Mouse (Mus musculus) heart, embryonic 15.5 days (tissue): Measurements from ENCODE around the gene Pde4d. TPM values are rescaled to one million over a fixed set of nuclear protein-coding genes. Genes with fewer than 3 reads are reported as not detected.

ENCODE experiments used
- ATAC-seq: fragments of 200-750 bp; cut with Nextera tagmentation; replicated peaks from 2 replicates; pipeline ENCODE4 v1.8.0; 2017; ENCODE audit warnings: low read depth, moderate TSS enrichment; ENCODE audit not compliant: insufficient number of reproducible peaks, insufficient read depth, low FRiP score
- H3K27ac ChIP-seq: fragments of 300-500 bp; sonication (generic); 2 replicates; pipeline ENCODE4 v1.5.1; 2015; ENCODE audit warnings: mild to moderate bottlenecking, inconsistent platforms
- H3K27me3 ChIP-seq: fragments of 300-500 bp; sonication (generic); 2 replicates; pipeline ENCODE4 v1.6.1; 2015; ENCODE audit warnings: inconsistent platforms
- H3K36me3 ChIP-seq: fragments of 300-500 bp; sonication (generic); 2 replicates; pipeline ENCODE4 v1.6.1; 2015; ENCODE audit warnings: mild to moderate bottlenecking, inconsistent platforms
- H3K4me1 ChIP-seq: fragments of 300-500 bp; sonication (generic); replicated peaks from 2 replicates; pipeline ENCODE4 v1.6.1; 2015; ENCODE audit warnings: inconsistent platforms
- H3K4me2 ChIP-seq: fragments of 300-500 bp; sonication (generic); 2 replicates; pipeline ENCODE4 v1.6.1; 2015; ENCODE audit warnings: inconsistent platforms, mild to moderate bottlenecking, moderate library complexity
- H3K4me3 ChIP-seq: fragments of 300-500 bp; sonication (generic); 2 replicates; pipeline ENCODE4 v1.5.1; 2015; ENCODE audit warnings: mild to moderate bottlenecking, inconsistent platforms
- H3K9ac ChIP-seq: fragments of 300-500 bp; sonication (generic); 2 replicates; pipeline ENCODE4 v1.6.1; 2015; ENCODE audit warnings: mild to moderate bottlenecking, inconsistent platforms
- H3K9me3 ChIP-seq: fragments of 300-500 bp; sonication (generic); replicated peaks from 2 replicates; pipeline ENCODE4 v1.6.1; 2016; ENCODE audit warnings: inconsistent platforms
- WGBS: fragments of 180-500 bp; shearing (Covaris S2); methylation state at CpG from one replicate; pipeline ENCODE4 v1.1.7; 2015; ENCODE audit warnings: mixed read lengths; 5-methylcytosine and 5-hydroxymethylcytosine counted together
- polyA plus RNA-seq: library from polyadenylated mRNA; unstranded; fragments of >200 nt; fragmentation: Nextera tagmentation; extraction: Ambion mirVana; gene quantifications from 2 replicates; pipeline ENCODE4 v1.2.1, GENCODE M21; 2015

Gene Pde4d
- polyA plus RNA-seq, 1 experiment from 2014 or later: 25.7 TPM

- no peak overlapping the region for H3K27ac ChIP-seq
- no peaks in the 10 kb centered on the region for H3K27me3 ChIP-seq
- no peaks in the 10 kb centered on the region for H3K36me3 ChIP-seq
- H3K4me2 ChIP-seq: no peak overlapping the region
- H3K4me1 ChIP-seq: no peaks in the 10 kb centered on the region; the same call in 1 of the 2 replicates
- H3K9me3 ChIP-seq: no peaks in the 10 kb centered on the region
- no peak for ATAC-seq
- H3K4me3 ChIP-seq: no peak overlapping the region
- no peak overlapping the region for H3K9ac ChIP-seq
- WGBS: 94% methylated on average over 2 of the region's 2 CpGs
Measured at GRCm38 (mm10) chr13:109842982-109843381, 1393.2 kb downstream of the Pde4d start.

DNA sequence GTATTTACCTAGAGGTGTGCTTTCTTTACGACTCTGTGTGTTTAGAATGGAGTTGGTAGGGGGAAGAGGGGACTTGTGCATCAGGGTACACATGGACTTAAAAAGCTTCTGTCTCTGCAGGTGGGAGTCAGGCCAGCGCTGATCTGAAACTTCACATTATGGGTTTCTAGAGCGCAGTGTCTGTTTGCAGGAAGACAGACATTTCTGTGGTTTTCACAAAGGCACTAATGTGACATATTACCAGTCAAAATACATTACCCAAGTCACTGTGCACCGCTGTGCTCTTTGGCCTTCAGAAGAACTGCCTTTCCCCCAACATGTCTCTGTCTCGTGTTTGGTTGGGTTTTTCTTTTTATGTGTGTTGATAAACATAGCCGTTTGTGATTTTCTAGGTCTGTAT, 1395.1 kb downstream of the Pde4d start:
- Histone ChIP-seq H3K36me3 (no peaks in the 10 kb centered on the region), H3K4me3 (no peak overlapping the region), H3K4me1 (no peaks in the 10 kb centered on the region), H3K9me3 (no peaks in the 10 kb centered on the region), H3K9ac (no peak overlapping the region), H3K27ac (no peak overlapping the region), H3K27me3 (no peaks in the 10 kb centered on the region), H3K4me2 (no peak overlapping the region)
- no peak for ATAC-seq
- WGBS: 82% methylated on average over 6 of the region's 6 CpGs

- Histone ChIP-seq H3K27ac (no peak overlapping the region), H3K9ac (no peak overlapping the region), H3K36me3 (peaks cover 3% of the 10 kb centered on the region; the same call in 1 of the 2 replicates), H3K4me1 (no peaks in the 10 kb centered on the region; the same call in 1 of the 2 replicates), H3K9me3 (no peaks in the 10 kb centered on the region), H3K4me2 (no peak overlapping the region), H3K27me3 (no peaks in the 10 kb centered on the region), H3K4me3 (no peak overlapping the region)
- no peak for ATAC-seq
- whole genome bisulfite sequencing: 43% methylated on average over 1 of the region's 1 CpGs
Measured at GRCm38 (mm10) chr13:109863826-109864225, 1414.1 kb downstream of the Pde4d start.

- WGBS: 76% methylated on average over 6 of the region's 6 CpGs
- H3K27me3 ChIP-seq: no peaks in the 10 kb centered on the region
- no peaks in the 10 kb centered on the region; the same call in 1 of the 2 replicates for H3K4me1 ChIP-seq
- H3K4me2 ChIP-seq: no peak overlapping the region
- H3K9me3 ChIP-seq: no peaks in the 10 kb centered on the region
- ATAC-seq: no peak
- no peak overlapping the region for H3K27ac ChIP-seq
- H3K36me3 ChIP-seq: peaks cover 2% of the 10 kb centered on the region; the same call in 1 of the 2 replicates
- H3K4me3 ChIP-seq: no peak overlapping the region
- no peak overlapping the region for H3K9ac ChIP-seq
Measured at GRCm38 (mm10) chr13:109864311-109864710, 1414.6 kb downstream of the Pde4d start.

- Histone ChIP-seq H3K36me3 (no peaks in the 10 kb centered on the region), H3K4me2 (no peak overlapping the region), H3K27me3 (no peaks in the 10 kb centered on the region), H3K9me3 (no peaks in the 10 kb centered on the region), H3K4me3 (no peak overlapping the region), H3K4me1 (peaks cover 5% of the 10 kb centered on the region; the same call in 1 of the 2 replicates), H3K27ac (no peak overlapping the region), H3K9ac (no peak overlapping the region)
- 64% methylated on average over 8 of the region's 8 CpGs for WGBS
- no peak for ATAC-seq
Measured at GRCm38 (mm10) chr13:109880392-109880791, 1430.6 kb downstream of the Pde4d start.

DNA sequence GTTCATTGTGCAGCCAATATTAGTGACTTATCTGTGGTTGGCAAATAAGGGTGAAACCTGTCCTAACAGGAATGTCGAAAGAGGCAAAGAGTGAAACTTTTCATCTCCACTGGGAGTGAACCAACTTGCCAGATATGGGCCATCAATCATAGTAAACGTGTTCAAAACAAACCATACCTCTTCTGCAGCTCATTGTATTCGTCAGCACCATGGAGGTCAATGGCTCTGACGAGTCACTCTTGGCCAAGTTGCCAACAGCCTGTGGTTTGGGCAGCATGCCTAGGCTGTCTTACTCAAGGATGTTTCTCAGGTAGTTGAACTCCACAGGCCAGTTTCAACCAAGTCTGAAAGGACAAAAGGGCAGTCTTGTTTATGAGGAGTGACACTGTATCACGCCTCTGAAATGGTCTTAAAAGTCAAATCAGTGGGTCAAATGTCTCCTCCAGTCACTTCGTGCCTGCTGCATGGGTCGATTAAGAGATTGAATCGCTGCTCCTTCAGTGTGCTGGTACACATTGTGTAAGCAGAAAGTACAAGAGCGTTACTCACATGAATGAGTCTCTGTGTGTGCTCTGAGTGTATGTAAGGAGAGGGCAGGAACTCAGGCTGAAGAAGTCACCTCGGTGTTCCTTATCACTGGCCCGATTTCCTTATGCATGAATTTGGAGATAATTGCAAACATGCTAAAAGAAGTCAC, 1431.6 kb downstream of the Pde4d start:
- 77% methylated on average over 11 of the region's 11 CpGs for WGBS
- H3K36me3 ChIP-seq: no peaks in the 10 kb centered on the region
- no peak overlapping the region for H3K4me2 ChIP-seq
- no peaks in the 10 kb centered on the region for H3K9me3 ChIP-seq
- H3K27ac ChIP-seq: no peak overlapping the region
- H3K4me1 ChIP-seq: peaks cover 5% of the 10 kb centered on the region; the same call in 1 of the 2 replicates
- no peak for ATAC-seq
- no peak overlapping the region for H3K9ac ChIP-seq
- H3K4me3 ChIP-seq: no peak overlapping the region
- H3K27me3 ChIP-seq: no peaks in the 10 kb centered on the region

DNA sequence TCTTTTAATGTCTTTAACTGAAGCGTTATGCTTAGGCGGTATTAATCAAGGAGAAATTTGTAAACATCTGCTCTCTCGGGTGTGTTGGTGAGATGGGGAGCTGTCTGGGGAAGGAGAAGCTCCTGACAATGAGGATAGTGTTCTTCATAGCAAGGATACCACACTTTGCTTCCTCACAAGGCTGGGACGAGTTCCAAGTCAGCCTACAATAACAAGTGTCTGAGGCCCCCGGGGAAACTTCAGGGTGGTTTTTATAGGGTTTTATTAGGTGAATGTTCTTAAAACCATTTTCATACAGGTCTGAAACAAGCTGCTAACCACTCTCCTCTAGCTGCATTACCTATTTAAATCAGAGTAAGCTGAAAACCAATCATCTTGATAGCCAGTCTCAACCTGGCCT, 1433.9 kb downstream of the Pde4d start:
- 63% methylated on average over 5 of the region's 5 CpGs for WGBS
- no peak for ATAC-seq
- H3K9me3 ChIP-seq: no peaks in the 10 kb centered on the region
- no peak overlapping the region for H3K27ac ChIP-seq
- H3K27me3 ChIP-seq: no peaks in the 10 kb centered on the region
- no peak overlapping the region for H3K4me3 ChIP-seq
- H3K9ac ChIP-seq: no peak overlapping the region
- H3K4me1 ChIP-seq: peaks cover 5% of the 10 kb centered on the region; the same call in 1 of the 2 replicates
- no peak overlapping the region for H3K4me2 ChIP-seq
- no peaks in the 10 kb centered on the region for H3K36me3 ChIP-seq

DNA sequence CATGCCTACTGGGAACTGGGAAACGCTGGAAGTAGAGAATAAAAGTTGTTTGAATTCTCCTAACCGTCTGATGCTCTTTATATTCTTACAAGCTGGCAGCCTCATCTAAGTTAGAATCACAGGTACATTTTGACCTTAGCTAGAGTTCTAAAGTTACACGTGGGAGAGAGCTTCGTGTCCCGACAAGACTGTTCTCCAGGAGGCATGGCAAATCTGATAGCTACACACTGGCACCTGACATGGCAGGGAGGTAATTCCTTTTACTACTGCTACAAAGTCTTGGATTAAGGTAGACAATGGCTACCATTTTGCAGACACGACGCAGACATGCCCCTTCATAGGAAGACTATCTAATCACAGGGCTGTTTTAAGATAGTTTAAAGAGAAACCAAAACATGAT, 1435.1 kb downstream of the Pde4d start:
- Histone ChIP-seq H3K36me3 (no peaks in the 10 kb centered on the region), H3K4me3 (no peak overlapping the region), H3K27me3 (no peaks in the 10 kb centered on the region), H3K27ac (no peak overlapping the region), H3K4me1 (peaks cover 5% of the 10 kb centered on the region; the same call in 1 of the 2 replicates), H3K4me2 (no peak overlapping the region), H3K9ac (no peak overlapping the region), H3K9me3 (no peaks in the 10 kb centered on the region)
- 84% methylated on average over 7 of the region's 7 CpGs for WGBS
- no peak for ATAC-seq

DNA sequence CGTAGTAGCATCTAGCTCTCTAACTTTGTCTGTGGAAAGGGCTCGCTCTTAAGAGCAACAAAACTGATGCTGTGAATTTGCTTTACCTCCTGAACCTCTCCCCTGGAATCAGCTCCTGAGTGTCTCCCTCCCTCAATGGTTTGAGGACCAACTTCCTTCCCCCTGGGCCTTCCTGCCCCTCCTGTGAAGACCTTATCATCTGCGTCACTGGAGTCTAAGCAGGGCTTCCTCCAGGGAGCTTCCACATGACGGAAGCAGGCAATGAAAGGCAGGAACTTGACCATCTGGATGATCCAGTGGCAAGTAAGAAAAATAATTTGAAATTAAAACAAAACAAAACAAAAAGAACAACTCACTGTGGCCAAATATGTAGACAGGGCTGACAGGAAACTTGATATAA, 1438.5 kb downstream of the Pde4d start:
- Histone ChIP-seq H3K27ac (no peak overlapping the region), H3K4me2 (no peak overlapping the region), H3K27me3 (no peaks in the 10 kb centered on the region), H3K9me3 (no peaks in the 10 kb centered on the region), H3K4me1 (peaks cover 5% of the 10 kb centered on the region; the same call in 1 of the 2 replicates), H3K9ac (no peak overlapping the region), H3K36me3 (no peaks in the 10 kb centered on the region), H3K4me3 (no peak overlapping the region)
- WGBS: 73% methylated on average over 4 of the region's 4 CpGs
- ATAC-seq: no peak

- 77% methylated on average over 6 of the region's 6 CpGs for WGBS
Measured at GRCm38 (mm10) chr13:109891194-109891909, 1441.6 kb downstream of the Pde4d start.

GRCm38 (mm10) chr13:109891910-109892265, 1442.1 kb downstream of the Pde4d start:
- WGBS: 67% methylated on average over 4 of the region's 4 CpGs
- no peaks in the 10 kb centered on the region for H3K27me3 ChIP-seq
- no peak for ATAC-seq

More at GRCm38 (mm10) chr13:109891194-109891909, 1441.6 kb downstream of the Pde4d start:
- Histone ChIP-seq H3K9me3 (no peaks in the 10 kb centered on the region), H3K4me2 (no peak overlapping the region), H3K27ac (no peak overlapping the region), H3K4me1 (no peaks in the 10 kb centered on the region), H3K4me3 (no peak overlapping the region), H3K27me3 (no peaks in the 10 kb centered on the region), H3K36me3 (no peaks in the 10 kb centered on the region), H3K9ac (no peak overlapping the region)
- ATAC-seq: no peak

More at GRCm38 (mm10) chr13:109891910-109892265, 1442.1 kb downstream of the Pde4d start:
- Histone ChIP-seq H3K4me1 (no peaks in the 10 kb centered on the region), H3K36me3 (no peaks in the 10 kb centered on the region), H3K9ac (no peak overlapping the region), H3K27ac (no peak overlapping the region), H3K9me3 (no peaks in the 10 kb centered on the region), H3K4me2 (no peak overlapping the region), H3K4me3 (no peak overlapping the region)
